Mouse (Mus musculus): Measurements from ENCODE around the gene Gnb5.
A peak's percentile ranks its signal among the peaks of the same experiment; 100 is the strongest.

DNA sequence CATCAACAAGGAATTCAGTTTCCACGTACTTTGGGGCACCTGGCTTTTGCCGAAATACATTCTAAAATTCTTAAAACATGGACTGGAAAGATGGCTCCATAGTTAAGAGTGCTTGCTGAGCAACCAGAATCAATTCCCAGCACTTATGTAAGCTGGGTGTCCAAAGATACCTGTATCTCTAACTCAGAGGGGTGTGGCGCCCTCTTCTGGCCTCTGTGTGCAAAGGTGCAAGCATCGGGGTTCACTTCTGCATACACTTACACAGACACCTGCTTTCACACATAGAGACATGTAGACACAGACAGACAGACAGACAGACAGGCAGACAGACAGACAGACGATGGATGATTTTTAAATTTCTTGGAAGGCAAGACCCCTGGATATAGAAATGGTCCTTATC is 25.3 kb upstream of the Gnb5 start:
- peak; percentile 5 for TF ChIP-seq CTCF (IDR thresholded peaks at IDR 0.05; ENCODE audit: control insufficient read depth, insufficient read depth, insufficient read length)
- no peak for TF ChIP-seq FOSL1 (IDR thresholded peaks at IDR 0.05; ENCODE audit: insufficient read depth, low read length, poor library complexity, severe bottlenecking)
- no peak for TF ChIP-seq MYOD1 (IDR thresholded peaks at IDR 0.05; ENCODE audit: control insufficient read depth, insufficient read length, low read depth)

Measured in C2C12 (cell line).